In the genomic region with DNA sequence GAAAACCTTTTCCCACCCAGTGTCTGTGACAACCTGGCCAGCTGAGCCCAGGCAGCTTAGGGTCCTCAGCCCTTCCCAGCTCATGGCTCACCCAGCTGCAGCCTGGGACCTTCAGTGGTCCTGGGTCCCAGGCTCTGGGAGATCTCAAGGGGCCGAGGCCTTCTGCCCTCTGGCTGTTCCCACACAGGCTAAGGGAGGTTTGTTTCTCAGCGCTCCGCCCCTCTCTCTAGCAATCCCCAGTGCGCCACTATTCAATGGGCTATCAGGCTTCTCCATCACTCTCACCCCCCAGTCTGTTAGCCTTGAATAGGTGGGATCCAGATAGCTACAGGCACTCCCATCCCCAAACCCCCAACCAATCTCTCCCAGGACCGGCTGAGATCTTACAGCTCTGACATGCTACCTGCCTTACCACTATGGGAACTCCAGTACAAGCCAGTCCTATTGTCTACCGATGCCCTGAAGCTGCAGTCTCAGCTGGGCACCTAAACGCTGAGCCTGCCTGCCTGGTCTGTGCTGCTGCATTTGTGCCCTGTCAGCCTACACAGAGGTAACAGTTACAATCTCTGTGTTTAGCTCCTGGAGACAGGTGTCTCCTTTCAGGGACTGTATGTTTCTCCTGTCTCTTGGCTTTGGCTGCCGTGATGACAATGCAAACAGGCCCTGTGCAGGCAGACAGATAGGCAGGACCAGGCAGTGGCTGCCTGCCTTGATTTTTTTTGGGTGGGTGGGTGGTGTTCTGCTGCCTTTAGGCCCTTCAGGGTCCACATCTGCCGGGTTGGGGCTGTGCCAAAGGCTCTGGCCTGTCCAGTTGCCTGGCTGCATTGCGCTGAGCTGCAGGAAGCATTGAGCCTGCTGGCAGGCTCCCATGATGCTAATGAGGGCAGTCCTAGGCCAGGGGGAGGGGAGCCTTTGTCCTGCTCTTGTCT, we compare ENCODE assay signal across 8 mouse cellular contexts. TPM values are rescaled to one million over a fixed set of nuclear protein-coding genes. Genes with fewer than 3 reads are reported as not detected.
DNase-seq lines count a peak whose midpoint lies in the region; ATAC-seq and TF ChIP-seq lines count a peak whose summit lies in the region.
"Had no signal": no experiment of that assay in that cellular context is flagged by ENCODE, and none has a peak within 500 bp of the region (broad histone marks: within the 10 kb centered on the region; RNA-seq: fewer than 3 reads in every experiment).

No protein-coding gene starts in this region.

- peak overlapping the region; percentile 35; the same call in 1 of the 2 replicates for H3K4me3 ChIP-seq in E14TG2a.4 (replicated peaks; ENCODE audit: low read length)
- H3K4me3 ChIP-seq in heart, embryonic 15.5 days = no peak overlapping the region

- ATAC-seq in heart, embryonic 15.5 days (replicated peaks; ENCODE audit: insufficient number of reproducible peaks, insufficient read depth, low FRiP score, low read depth) = peak; percentile 51

- no peak overlapping the region for H3K4me2 ChIP-seq in heart, embryonic 15.5 days

- TF ChIP-seq CTCF in E14TG2a.4 (conservative IDR thresholded peaks at IDR 0.05; ENCODE audit: low read length) = no peak

- peaks cover 33% of the 10 kb centered on the region for H3K4me1 ChIP-seq in E14TG2a.4 (replicated peaks; ENCODE audit: low read depth, low read length)
- H3K4me1 ChIP-seq in heart, embryonic 15.5 days (replicated peaks) = peaks cover 9% of the 10 kb centered on the region

- no peaks in the 10 kb centered on the region for H3K36me3 ChIP-seq in E14TG2a.4 (ENCODE audit: insufficient read depth, low read length)
- H3K36me3 ChIP-seq in heart, embryonic 15.5 days = no peaks in the 10 kb centered on the region

- 35% methylated on average over 10 of the region's 10 CpGs for WGBS in heart, embryonic 15.5 days

- no peaks in the 10 kb centered on the region for H3K9me3 ChIP-seq in E14TG2a.4 (ENCODE audit: low read length)
- no peaks in the 10 kb centered on the region for H3K9me3 ChIP-seq in heart, embryonic 15.5 days (replicated peaks)

- DNase-seq in NIH3T3 (ENCODE audit: low read depth) = peak; percentile 22
- DNase-seq in kidney, postnatal 36 days = peak; percentile 68 to 82
- DNase-seq in retina, embryonic 14.5 days (ENCODE audit: low spot score) = peak; percentile 80
- DNase-seq in thymus, adult 18-20 months = no peak
- no peak for DNase-seq in left cerebral cortex, adult 8-10 months (ENCODE audit: low spot score in 2 of 2)

- H3K27me3 ChIP-seq in E14TG2a.4 (ENCODE audit: insufficient read depth, low read length) = peaks cover 12% of the 10 kb centered on the region
- no peaks in the 10 kb centered on the region for H3K27me3 ChIP-seq in heart, embryonic 15.5 days

- H3K9ac ChIP-seq in heart, embryonic 15.5 days = no peak overlapping the region

- no peak overlapping the region for H3K27ac ChIP-seq in heart, embryonic 15.5 days

RNA-seq across cellular contexts. Expression of gene Pdzk1ip1, which starts 9.4 kb away (rescaled TPM):
- polyA plus RNA-seq in heart, embryonic 15.5 days (2015; fragmentation: Nextera tagmentation; extraction: Ambion mirVana) = 3.3 and 4.7 TPM in 2 replicates
- total RNA-seq in left cerebral cortex, adult 8-10 months (2022) = 1 to 10 TPM in 2 of 4 experiments, under 1 TPM in 1, not detected in 1; 0.63 to 1.2 (median 1.1) TPM

RNA-seq across cellular contexts. Expression of gene Tal1, which starts 22.9 kb away (rescaled TPM):
- polyA plus RNA-seq in heart, embryonic 15.5 days (2015; fragmentation: Nextera tagmentation; extraction: Ambion mirVana) = 1.1 and 1.5 TPM in 2 replicates
- total RNA-seq in left cerebral cortex, adult 8-10 months (2022) = 1 to 10 TPM; 1.2 to 2.1 (median 1.9) TPM

RNA-seq across cellular contexts. Expression of gene Cyp4x1, which starts 54.9 kb away (rescaled TPM):
- polyA plus RNA-seq in heart, embryonic 15.5 days (2015; fragmentation: Nextera tagmentation; extraction: Ambion mirVana) = 0.16 TPM in 1 of 2 replicates, not detected in the other
- 10 to 100 TPM; 11.7 to 14.8 (median 12.9) TPM for total RNA-seq in left cerebral cortex, adult 8-10 months (2022)
- total RNA-seq: heart, adult 18-20 months had no signal

Comparison
In these comparisons a context has a peak if more than half of its experiments do, and no peak if none do; other contexts are left out.
1. DNase-seq: peak in NIH3T3 (single experiment), kidney, postnatal 36 days (2 of 2) and retina, embryonic 14.5 days (single experiment); none in thymus, adult 18-20 months (0 of 2) and left cerebral cortex, adult 8-10 months (0 of 2).